Mouse (Mus musculus): ENCODE measurements around the gene Nol10.

GRCm38 (mm10) chr12:17403998-17404397 lies 55.7 kb downstream of the Nol10 start:
- TF ChIP-seq CTCF (IDR thresholded peaks at IDR 0.05; ENCODE audit: extremely low read depth, insufficient read depth, low read length) (no peak), POLR2A (IDR thresholded peaks at IDR 0.05; ENCODE audit: extremely low read depth, insufficient read depth, low read length) (no peak)

Data from cortical plate, adult 2 months (tissue).